Mouse (Mus musculus) retina, postnatal 7 days (tissue): ENCODE measurements around the gene Nup93.

Experiments
- DNase-seq: peaks from one replicate; pipeline ENCODE4 v3.0.0-alpha.2; 2012; ENCODE audit warnings: low read depth, low spot score

Nup93 gene

DNA sequence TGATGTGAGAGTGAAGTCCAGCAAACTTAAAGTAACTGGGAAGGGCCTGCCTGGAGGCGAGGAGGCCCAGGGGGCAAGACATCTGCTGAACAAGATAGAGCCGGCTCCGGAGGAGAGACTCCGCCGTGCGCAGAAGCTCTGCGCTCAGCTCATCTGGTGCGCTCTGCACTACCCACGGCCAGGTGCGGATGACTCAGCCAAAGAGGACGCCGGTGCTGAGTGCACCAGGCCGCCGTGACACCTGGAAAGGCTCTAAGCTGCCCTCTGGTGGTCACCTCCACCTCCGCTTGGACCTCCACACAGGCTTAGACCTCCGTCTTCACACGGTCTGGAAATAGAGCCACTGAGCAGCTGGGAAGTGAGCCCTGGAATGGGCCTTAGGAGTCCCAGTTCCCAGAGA lies 27.8 kb upstream of the Nup93 start:
- DNase-seq: peak; percentile 41

- DNase-seq: no peak
These were observed 26.9 kb upstream of the Nup93 start for GRCm38 (mm10) chr8:94187290-94188002.

DNA sequence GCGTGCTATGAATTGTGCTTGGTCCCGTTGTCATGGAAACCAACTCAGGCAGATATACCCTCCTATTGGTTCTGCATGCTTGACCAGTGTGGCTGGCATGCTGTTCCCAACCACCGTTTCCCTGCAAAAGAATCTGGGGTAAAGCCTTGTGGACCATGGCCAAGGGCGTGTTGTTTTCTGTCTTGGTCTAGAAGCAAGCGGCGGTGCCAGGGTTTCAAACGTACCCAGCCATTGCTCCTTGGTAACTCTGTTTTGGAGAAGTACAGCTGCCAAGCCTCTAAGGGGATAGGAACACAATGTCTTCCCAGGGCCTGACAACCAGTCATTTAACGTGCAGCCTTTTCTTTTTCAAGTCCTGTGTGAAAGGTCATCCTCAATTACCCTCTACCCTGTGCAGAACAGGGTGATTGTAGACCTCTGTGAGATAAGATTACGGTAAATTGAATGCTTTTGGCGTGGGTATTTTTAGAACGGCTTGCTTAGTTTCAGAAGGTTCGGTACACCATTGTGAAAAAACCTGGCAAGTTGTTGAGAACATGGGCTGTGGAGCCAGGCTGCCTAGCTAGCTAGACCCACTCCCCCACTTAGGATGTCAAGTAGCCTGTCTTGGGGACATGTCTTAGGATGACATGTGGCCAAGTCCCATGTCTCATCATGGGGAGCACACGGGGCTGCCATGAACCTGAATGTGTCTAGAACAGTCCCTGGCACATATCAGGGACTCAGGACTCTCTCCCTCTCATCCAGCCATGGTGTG lies 24.9 kb upstream of the Nup93 start:
- DNase-seq: no peak

DNA sequence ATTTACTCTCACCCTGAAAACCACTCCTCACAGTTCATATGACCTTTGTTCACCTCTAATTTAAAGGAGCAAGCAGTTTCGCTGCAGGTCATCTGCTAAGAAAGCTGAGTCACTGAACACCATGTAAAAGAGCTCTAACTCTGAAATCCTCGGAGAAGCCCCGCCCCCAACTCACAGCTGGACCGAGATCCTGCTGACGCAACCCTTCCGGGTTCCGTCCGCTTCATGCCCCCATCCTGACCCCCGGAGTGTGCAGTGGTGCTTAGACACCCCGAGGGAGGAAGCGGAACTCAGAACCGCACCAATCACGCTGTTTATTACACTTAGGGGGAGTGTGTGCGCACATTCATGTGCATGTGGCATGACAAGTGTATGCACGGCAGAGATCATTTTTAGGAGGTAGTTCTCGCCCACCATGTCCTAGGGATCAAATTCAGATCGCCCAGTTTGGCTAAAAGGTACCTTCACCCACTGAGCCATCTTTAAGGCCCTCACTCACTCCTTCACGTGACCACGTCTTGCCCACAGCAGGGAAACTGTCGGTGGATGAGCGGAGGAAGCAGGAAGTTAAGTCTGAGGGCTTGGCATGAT lies 23.2 kb upstream of the Nup93 start:
- no peak for DNase-seq

- no peak for DNase-seq
These were observed 21.4 kb upstream of the Nup93 start for GRCm38 (mm10) chr8:94192926-94193325.

DNA sequence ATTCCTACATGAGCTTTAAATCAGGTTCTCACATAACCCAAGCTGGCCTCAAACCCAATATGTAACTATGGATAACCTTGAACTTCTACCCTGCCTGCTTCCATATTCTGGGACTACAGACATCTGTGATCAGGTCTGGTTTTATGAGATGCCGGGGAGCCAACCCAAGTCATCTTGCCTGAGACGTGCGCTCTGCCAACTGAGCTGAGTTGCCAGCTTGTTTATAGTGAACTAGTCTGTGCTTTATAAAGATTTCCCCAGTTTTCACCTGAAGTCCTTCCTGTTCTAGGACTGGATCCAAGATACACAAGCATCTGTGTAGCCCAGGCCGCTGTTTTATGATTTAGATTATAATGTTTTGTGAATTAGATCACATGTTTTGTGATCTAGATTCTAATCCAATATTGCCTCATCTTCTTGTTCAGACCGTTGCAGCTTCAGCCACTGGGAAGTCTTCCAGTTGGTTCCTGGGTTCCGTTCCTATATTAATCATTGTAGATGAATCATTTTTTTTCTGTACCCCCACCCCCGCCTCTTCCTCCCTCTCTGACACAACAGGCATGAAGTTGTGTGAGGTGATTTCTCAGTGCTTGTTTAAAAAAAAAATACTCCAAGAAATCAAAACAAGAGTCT lies 19.7 kb upstream of the Nup93 start:
- DNase-seq: no peak

DNA sequence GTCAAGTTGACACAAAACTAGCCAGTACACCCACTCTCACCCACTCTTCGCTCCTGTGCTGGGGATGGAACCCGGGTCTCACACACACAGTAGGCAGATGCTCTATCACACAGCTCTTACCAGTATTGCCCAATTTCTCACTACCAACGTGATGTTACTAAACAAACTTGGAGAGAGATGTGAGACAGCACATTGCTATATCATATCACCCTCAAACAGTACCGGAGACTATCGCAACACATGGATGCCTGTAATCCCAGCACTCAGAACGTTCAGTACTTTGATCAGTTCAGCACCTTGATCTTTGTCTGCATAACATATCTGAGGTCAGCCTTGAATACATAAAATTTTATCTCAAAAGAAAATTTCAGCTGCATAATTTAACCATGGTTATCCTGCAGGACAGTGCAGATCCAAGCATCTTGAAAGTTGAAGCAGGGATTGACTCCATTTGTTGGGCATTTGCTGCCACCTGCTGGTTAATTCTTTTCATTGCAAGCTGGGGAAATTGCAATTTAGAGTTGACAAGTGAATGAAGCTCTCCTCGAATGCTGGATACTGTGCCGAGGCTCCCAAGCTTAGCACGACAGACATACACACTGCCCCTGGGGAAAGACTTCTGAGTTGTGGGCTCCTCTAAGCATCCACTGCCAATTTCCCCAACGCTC lies 15.0 kb upstream of the Nup93 start:
- peak; percentile 72 for DNase-seq

DNA sequence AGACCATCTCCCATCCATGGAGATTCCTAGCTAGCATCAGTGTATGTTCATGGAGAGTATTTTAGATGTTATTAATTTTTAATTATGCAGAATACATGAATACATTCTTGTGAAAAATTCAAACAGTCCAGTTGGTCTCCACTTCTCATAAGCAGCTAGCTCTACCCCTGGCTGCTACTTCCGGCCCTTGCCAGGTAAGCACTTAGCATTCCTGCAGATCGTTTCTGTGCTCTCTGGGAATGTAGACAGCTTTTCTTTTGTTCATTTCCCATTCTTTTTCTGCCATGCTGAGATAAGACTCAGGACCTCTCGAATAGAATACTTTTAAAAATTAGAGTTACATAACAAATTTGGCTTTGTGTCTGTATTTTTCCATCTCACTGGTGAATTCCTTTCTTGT lies 10.3 kb upstream of the Nup93 start:
- no peak for DNase-seq

DNA sequence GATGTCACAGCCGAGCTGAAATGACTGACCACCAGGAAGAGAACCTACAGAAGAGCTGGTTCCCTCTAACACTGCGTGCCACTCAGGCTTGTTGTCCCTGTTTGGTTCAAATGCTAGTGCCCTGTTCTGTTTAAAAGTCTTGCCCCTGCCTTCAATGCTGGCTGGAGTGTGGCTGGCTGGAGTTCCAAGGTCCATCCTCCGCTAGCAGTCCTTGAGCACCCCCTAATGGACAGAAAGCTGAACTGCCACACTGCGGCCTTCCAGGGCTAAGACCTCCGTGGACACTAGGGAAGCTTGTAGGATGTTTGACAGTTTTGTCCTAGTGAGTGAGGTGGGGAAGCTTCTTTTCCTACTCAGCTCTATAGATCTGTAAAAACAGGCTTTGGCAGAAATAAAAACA lies 8.6 kb upstream of the Nup93 start:
- DNase-seq: peak; percentile 65

DNA sequence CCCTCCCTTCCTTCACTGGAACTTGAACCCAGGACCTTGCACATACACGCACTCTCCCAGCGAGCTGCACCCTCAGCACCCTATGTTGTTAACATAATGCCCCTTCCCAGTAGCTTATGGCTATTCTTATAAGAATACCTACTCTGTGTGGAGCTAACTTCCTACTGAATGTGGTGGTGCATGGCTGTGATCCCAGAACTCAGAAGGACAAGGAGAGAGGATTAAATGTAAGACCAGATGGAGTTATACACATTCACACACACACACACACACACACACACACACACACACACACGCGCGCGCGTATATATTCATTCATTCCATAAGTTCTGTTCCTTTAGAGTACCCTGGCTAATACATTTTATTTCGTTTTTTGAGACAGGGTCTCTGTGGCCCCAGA lies 8.1 kb upstream of the Nup93 start:
- no peak for DNase-seq

DNA sequence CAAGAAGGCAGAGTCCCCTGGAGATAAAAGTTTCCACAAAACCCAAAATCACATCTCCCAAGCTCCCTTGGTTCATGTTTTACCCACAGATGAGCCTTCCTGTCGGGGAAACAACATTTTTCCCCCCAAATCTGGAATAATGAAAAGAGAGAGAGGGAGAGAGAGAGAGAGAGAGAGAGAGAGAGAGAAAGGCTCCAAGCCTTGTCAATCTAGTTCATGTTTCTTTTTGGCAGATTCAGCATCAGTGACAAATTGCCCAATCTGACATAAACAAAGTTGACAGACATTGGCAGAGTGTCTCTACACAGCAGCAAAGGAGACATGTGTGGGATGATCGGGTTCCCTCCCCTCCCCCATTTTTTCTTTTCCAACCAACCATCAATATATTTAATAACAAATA lies 6.9 kb upstream of the Nup93 start:
- DNase-seq: no peak

DNA sequence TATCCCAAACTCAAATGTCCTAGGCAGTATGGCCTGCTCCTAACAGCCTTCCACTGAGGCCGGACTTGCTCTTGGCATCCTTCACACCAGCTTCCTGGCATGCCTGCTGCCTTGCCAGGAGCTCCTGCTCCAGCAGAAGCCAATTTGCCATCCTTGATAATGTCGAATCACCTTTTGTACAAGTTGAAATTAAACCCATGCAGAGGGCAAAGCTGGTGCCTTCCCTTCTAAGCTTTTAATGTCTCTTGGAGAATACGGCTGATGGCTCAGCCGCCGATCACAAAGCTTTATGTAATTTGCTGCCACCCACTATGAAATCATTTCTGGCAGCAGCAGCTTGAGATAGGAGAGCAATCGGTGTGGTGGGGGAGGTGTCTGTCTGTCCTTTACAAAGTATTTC lies 4.7 kb upstream of the Nup93 start:
- DNase-seq: no peak

- DNase-seq: no peak
These were observed 4.1 kb upstream of the Nup93 start for GRCm38 (mm10) chr8:94210225-94210624.

- DNase-seq: no peak
These were observed 545 bp upstream of the Nup93 start for GRCm38 (mm10) chr8:94213819-94214218.

GRCm38 (mm10) chr8:94227381-94227939 lies 13.1 kb downstream of the Nup93 start:
- no peak for DNase-seq

DNA sequence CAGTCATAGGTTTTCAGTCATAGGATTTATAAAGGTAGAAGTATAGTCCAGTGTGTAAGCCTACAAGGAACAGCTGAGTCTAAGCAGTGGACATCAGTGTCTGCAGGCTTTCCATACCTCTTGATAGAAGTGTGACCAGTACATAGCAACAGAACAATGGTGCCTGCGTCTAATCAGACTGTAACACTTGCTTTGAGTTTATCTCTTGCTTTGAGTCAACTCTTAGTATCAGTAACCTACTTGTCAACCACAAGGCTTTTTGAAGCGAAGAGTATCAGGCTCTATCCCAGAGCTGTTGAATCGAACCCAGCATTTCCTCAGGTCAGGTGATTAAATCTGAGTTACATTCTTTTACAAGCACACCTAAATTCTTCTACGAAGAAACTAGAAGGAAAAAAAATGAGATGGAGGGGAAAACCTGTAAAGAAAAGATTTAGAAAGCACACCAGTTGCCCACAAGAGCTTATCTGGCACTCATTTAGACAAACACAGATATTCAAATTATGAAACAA lies 25.9 kb downstream of the Nup93 start:
- no peak for DNase-seq

- DNase-seq: no peak
These were observed 35.6 kb downstream of the Nup93 start for GRCm38 (mm10) chr8:94249836-94250435.

- DNase-seq: no peak
These were observed 44.5 kb downstream of the Nup93 start for GRCm38 (mm10) chr8:94258881-94259280.

GRCm38 (mm10) chr8:94262626-94263297 lies 48.4 kb downstream of the Nup93 start:
- no peak for DNase-seq
